Mouse (Mus musculus) Patski (cell line): ENCODE measurements at regions not wholly inside any gene's neighbourhood (a gene's known extent, or its start where the extent isn't known, plus 50 kb on each side); places are given as distances from the start of the nearest gene placed in this dataset.
"Not testable (repeated sequence)": the region's sequence is repeated elsewhere in the genome, so short reads cannot be mapped to it uniquely, and the experiment has no call there.

ENCODE experiments used
- ATAC-seq: fragments of 100-300 bp; one replicate; pipeline ENCODE4 v1.8.0; 2021
- CTCF ChIA-PET: fragments of 350-600 bp; sonication (Branson Sonifier 250); formaldehyde crosslinking; loops from one replicate; lab custom pipeline; 2022; ENCODE audit warnings: inconsistent platforms; lab: Charles Lee
- POLR2A ChIA-PET: fragments of 350-600 bp; sonication (Branson Sonifier 250); formaldehyde crosslinking; loops from one replicate; lab custom pipeline; 2022; ENCODE audit warnings: antibody characterized with exemption, inconsistent platforms; lab: Charles Lee
- DNase-seq: peaks from one replicate; pipeline ENCODE4 v3.0.0-alpha.2; 2011; ENCODE audit warnings: low read depth, low spot score
- H3K27me3 ChIP-seq: fragments of 371-371 bp; one replicate; pipeline ENCODE4 v1.5.1; 2021
- CTCF ChIP-seq: fragments of 100-300 bp; IDR thresholded peaks from one replicate; pipeline ENCODE4 v1.5.1; 2021
- in situ Hi-C: fragments of 300-500 bp; cut with MboI; formaldehyde crosslinking; loops from 3 replicates; pipeline ENCODE4 v1.11.1; 2018; ENCODE audit warnings: low pct_unique_long_range_greater_than_20kb, mixed read lengths

DNA sequence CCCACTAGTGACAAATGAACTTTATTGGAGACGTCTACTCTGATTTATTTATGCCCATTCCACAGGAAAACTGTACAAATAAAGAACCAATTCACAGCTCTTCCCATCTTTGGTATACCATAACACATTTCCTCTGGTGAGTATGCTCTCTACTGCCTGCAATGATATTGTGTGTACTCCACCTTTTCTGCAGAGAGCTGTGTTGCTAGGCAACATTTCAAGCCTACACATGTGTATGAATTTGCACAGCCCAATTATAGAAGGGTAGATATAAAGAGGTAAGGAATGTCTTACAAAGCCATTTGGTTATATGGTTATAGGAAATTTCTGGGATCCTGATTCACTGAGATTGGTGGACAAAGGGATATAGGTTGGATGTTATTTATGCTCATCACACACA, 227.4 kb downstream of the 4931408C20Rik start:
- ATAC-seq (no peak), DNase-seq (no peak)
- no peak for TF ChIP-seq CTCF
- ChIA-PET POLR2A (no interaction called here), CTCF (no interaction called here)
- in situ Hi-C loops: no loop called here
- H3K27me3 ChIP-seq: no peaks in the 10 kb centered on the region

DNA sequence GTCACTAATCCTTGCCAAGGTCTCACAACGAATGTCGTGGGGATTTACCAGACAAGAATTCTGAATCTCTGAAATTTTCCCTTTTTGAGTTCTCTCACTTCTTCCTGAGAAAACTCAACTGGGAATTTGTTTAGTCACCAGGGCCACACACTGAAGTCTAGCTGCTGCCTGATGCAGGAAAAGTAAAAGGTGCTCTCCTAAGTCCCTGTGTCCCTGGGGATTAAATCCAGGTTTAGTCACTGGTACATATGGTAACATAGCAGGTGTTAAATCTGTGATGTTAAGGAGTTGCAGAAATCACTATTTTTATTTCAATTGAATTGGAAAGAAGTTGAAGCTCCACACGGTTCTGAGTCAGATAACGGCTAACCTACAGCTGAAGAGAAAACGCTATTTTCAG, 260.9 kb downstream of the 4931408C20Rik start:
- no peaks in the 10 kb centered on the region for H3K27me3 ChIP-seq
- ChIA-PET POLR2A (no interaction called here), CTCF (no interaction called here)
- ATAC-seq: no peak
- TF ChIP-seq CTCF: no peak
- DNase-seq: no peak
- in situ Hi-C loops: no loop called here

GRCm38 (mm10) chr1:26387938-26388897, 299.0 kb downstream of the 4931408C20Rik start:
- no peak for TF ChIP-seq CTCF
- CTCF ChIA-PET: interaction anchor here (0.9 kb wide), 1 partner anchor 11 kb away, joined by 3 read pairs; no protein-coding TSS in a partner anchor
- no peaks in the 10 kb centered on the region for H3K27me3 ChIP-seq
- in situ Hi-C loops: no loop called here
- no peak for DNase-seq
- ATAC-seq: no peak
- POLR2A ChIA-PET: no interaction called here

GRCm38 (mm10) chr1:26340543-26340942, 346.7 kb downstream of the 4931408C20Rik start:
- ChIA-PET POLR2A (no interaction called here), CTCF (no interaction called here)
- ATAC-seq (no peak), DNase-seq (no peak)
- no peak for TF ChIP-seq CTCF
- H3K27me3 ChIP-seq: no peaks in the 10 kb centered on the region
- in situ Hi-C loops: no loop called here

DNA sequence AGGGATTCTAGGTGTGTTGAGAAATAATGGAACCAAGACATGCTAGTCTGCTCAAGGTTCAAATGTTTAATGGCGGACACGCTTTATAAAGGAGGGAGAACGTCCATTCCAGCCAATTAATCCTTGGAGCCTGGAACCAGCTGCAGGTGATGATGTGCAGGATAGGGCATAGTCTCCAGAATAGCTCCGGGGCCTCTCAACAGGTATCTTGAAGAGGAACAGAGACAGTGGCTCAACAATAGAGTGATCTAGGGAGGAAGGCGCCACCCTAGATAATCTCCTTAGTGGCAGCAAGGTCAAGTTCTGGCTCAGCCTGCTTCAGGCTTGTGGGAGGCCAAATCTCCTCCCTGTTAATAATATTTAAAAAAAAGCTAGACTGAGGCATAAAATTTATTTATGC, 347.4 kb downstream of the 4931408C20Rik start:
- CTCF ChIA-PET, DNase-seq, in situ Hi-C loops, ATAC-seq, H3K27me3 ChIP-seq, POLR2A ChIA-PET: not testable (repeated sequence)

DNA sequence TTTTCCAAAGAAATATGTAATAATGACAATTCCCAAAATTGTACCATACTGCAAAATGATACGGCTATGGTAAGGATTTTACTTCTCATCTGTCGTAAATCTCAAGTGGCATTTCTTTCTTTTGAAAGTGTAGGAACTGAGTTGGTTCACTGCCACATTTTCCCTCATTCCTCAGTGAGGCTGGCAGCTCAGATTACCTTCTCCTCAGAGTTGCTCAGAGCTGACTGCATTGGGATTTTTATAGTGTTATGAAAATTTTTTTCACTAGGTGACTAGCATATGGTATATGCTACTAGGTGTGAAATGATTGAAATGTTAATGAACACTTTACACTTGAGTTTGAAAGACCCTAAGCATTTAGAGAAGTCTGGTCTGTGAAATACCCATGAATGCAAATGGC, 397.7 kb downstream of the 4931408C20Rik start:
- TF ChIP-seq CTCF: no peak
- CTCF ChIA-PET: no interaction called here
- POLR2A ChIA-PET: no interaction called here
- no peaks in the 10 kb centered on the region for H3K27me3 ChIP-seq
- ATAC-seq (no peak), DNase-seq (no peak)
- in situ Hi-C loops: no loop called here

- H3K27me3 ChIP-seq: no peaks in the 10 kb centered on the region
- TF ChIP-seq CTCF: no peak
- DNase-seq (no peak), ATAC-seq (no peak)
- POLR2A ChIA-PET: no interaction called here
- in situ Hi-C loops: no loop called here
- CTCF ChIA-PET: no interaction called here
Measured at GRCm38 (mm10) chr1:26282885-26283613, 404.2 kb downstream of the 4931408C20Rik start.

DNA sequence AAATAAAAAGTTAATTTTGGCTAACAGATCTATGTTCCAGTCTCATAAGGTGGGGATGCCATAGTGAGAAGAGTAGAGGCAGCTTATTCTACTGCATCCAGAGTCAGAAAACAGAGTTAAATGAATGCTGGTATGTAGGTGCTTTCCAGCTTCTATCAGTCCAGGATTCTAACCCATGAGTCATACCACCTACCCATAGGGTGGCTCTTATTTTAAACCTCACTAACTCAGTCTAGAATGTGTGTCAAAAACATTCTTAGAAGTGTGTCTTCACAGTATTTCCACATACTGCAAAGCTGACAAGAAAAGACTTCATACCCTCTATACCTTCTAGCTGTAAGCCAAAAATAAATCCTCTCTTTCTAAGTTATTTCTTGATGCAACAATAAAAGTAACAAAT, 410.7 kb downstream of the 4931408C20Rik start:
- in situ Hi-C loops: no loop called here
- ChIA-PET POLR2A (no interaction called here), CTCF (no interaction called here)
- no peaks in the 10 kb centered on the region for H3K27me3 ChIP-seq
- TF ChIP-seq CTCF: no peak
- no peak for ATAC-seq
- DNase-seq: no peak

GRCm38 (mm10) chr1:26243351-26243750, 413.8 kb upstream of the Adgrb3 start:
- POLR2A ChIA-PET: no interaction called here
- no peaks in the 10 kb centered on the region for H3K27me3 ChIP-seq
- in situ Hi-C loops: no loop called here
- no peak for ATAC-seq
- TF ChIP-seq CTCF: no peak
- no peak for DNase-seq
- CTCF ChIA-PET: no interaction called here

- H3K27me3 ChIP-seq: no peaks in the 10 kb centered on the region
- POLR2A ChIA-PET: no interaction called here
- DNase-seq: no peak
- CTCF ChIA-PET: no interaction called here
- in situ Hi-C loops: no loop called here
- no peak for ATAC-seq
- TF ChIP-seq CTCF: no peak
Measured at GRCm38 (mm10) chr1:26229291-26230053, 400.0 kb upstream of the Adgrb3 start.
